Mouse (Mus musculus) lung, postnatal 10 days (tissue): ENCODE measurements around the gene Chrna1.
"Not testable (repeated sequence)": the region's sequence is repeated elsewhere in the genome, so short reads cannot be mapped to it uniquely, and the experiment has no call there.

Experiments
- DNase-seq: peaks from one replicate; pipeline ENCODE4 v3.0.0; 2021

Chrna1 gene

DNA sequence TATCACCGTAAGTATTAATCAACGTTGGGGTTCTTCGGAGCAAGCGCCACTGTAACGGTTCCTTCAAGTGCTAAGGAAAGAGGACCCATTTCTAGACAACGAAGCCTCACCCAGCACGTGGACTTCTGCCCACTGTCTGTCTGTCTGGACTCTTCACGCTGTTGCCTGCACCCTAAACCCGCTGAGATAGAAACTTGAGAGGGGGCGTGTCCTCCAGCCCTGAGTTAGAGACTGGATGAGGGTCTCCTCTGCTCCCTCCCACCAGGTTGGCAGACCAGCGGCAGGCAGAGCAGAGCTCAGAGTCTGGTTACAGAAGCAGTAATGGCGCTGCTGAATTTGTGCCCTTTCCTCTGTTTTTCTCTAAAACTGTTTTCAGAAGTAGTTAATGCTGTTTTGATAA, 10.0 kb upstream of the Chrna1 start:
- no peak for DNase-seq

DNA sequence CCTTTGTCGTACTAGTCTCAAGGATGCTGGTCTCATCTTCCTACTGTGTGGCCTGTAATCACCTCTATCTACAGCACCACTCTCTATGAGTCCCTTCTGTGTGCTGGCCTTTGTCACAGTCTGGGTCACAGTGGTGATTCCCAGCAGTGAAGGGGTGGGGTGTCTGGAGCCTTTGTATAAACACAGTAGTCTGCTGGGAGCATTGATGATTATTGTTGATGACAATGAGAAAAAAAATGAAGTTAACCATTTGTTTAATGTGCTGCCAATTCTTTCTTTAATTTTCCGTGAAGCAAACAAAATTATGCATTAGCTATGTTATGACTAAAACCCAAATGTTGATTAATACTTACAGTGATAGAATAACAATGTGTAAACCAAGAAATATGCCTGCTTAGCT, 8.8 kb upstream of the Chrna1 start:
- DNase-seq = no peak

DNA sequence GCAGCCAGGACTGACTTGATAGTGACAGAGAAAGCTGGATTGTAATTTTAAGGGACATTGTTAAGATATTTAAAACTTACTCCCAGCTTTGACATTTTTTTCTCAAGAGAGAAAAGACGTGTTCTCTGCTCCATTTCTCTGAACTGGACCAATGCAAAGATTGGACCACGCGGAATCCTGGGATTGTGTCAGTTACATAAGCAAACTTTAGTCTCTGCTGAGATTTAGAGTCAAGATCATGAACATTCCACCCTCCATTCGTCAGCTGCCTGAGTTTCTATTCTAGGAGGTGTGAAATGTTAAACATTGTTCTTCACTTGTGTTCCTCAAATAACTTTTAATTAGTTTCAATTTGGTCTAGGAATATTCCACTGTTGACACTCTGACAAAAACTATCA, 7.0 kb upstream of the Chrna1 start:
- no peak for DNase-seq

DNA sequence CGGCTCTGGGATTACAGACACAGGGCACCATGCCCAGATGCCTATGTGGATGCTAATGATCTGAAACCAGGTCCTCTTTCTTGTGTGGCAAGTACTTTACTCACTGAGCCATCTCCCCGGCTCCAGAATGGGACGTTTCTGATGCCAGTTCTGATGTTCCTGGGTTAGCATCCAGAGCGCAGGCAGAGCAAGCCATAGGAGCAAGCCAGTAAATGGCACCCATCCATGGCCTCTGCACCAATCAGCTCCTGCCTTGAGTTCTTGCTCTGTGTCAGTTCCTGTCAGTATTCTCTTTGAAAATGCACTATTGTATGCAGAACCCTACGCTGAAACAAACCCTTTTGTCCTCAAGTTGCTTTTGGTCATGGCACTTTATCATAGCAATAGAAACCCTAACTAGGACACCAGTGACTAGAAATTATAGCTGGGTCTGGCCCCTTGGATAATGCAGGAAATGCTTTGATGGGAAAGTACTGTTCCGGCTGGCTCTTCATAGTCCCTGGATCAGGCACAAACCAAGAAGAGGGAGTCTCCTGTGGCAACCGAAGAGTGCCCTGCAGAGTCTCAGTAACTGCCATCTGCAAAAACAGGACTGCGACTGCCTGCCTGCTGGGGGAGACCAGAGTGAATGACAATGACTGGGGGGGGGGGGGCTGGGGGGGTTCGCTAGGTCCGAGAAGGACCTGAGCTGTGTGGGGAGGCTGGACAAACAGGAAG, 6.4 kb upstream of the Chrna1 start:
- no peak for DNase-seq

DNA sequence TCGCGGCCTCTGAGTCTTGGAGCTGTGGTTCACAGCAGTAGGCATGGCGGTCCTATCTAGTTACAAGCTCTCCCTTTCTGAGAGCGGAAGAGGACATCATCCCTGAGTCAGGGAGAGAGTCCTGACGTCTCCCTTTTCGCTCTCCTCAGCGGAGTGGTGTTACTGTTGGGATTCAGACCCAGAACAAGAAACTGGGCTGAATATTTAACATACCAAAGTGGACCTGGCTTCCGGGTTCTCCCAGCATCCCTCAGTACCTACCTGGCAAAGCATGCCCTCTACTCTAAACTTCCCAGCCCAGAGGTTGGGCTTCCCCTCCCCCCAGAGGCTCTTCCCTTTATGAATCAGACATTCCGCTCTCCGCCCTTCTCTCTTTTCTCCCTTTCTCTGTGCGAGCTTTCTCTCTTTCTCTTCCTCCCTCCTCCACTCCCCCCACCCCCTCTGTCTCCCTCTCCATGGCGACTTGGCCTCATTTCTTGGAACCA, 5.3 kb upstream of the Chrna1 start:
- peak; percentile 58 for DNase-seq

DNA sequence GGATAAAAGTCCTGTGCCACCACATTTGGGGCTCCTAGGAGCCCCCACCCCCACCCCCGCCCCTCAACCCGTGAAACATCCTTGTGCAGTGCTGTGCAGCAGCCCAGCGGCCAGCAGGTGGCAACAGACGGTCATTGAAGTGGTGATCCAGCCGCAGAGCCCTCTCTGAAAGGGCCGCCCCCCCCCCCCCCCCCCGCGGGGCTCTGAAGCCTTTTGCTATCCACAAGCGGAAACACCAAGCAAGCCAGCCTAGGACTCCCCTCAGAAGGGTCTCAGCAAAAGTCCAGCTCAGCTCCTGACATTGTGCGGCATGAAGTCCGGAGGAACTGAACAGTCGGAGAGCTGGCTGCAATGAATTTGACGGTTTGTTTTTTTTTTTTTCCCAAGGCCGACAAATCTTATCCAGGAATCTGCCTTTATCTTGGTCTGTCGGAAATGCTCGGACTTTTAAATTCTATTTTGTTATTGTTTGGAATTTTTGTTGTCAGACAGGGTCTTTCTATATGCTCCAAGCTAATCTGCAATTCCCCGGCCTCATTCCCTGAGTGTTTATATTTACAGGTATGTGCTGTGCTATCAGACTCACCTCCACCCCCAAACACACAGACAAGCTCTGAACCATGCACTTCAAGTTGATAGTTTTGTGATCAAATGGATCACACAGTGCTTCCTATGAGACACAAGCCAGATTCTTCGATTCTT, 4.7 kb upstream of the Chrna1 start:
- peak; percentile 92 for DNase-seq

DNA sequence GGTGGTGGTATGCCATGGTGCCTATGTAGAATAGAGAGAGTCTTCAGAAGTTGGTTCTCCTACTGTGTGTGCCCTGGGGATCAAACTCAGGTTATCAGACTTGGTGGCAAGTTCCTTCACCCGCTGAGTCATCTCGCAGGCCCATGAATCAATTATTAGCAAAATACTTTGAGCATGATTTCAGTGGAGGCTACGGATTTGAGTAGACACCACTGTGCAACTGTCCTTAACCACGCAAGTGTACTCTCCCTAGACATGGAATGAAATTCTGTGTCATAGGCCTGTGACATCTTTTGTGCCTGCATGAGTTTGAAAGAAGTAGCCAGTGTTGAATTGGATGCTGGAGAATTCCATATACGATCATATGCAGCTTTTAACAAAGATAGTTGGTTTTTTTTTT, 582 bp upstream of the Chrna1 start:
- DNase-seq = no peak

DNA sequence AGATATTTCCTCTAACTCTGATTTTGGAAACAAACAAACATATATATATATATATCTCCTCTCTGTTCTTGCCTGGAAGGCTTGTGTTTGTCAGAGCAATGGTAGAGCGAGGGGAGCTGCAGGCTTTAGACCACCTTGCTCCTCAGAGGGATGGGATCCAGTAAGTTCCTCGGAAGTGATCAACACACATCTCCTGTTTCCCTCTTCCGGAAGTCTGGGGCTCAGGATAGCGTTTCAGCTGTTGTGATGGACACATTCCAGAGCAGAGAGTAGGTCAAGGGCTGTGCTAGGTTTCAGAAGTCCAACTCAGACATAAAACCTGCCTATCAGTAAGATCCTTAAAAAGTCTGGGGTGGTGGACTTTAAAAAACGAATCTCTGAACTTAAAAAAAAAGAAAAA, 970 bp downstream of the Chrna1 start:
- no peak for DNase-seq

DNA sequence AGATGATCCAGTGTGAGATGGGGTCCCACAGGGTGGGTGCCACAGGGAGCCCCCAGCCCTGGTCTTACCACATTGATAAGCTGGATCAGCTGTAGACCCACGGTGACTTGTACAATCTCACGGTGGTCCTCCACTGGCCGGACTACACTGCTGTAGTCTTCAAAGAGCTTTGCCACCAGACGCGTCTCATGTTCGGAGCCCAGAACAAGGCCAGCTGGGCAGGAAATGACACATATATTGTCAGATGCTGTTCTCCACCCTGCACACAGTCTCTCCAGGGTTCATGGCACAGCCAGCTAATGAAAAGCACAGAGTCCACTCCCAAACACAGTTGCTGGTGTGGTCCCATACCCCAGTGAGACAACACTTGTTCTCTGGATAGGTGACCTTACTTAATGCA, 5.7 kb downstream of the Chrna1 start:
- DNase-seq = no peak

DNA sequence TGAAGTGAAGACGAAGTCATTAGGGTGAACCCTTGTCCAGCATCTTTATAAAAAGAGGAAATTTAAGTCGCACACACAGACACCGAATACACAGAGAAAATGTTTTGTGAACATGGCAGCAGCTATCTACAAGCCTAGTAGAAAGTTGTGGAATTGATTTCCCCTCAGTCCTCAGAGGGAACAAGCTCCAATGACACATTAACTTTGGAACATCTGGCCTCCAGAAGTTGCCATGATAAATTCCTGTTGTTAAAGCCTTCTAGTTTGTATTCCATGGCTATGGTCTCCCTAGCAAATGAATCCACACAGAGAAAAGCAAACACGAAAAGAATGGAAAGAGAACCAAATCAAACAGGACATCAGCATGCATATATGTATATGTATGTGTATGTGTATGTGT, 6.6 kb downstream of the Chrna1 start:
- no peak for DNase-seq

DNA sequence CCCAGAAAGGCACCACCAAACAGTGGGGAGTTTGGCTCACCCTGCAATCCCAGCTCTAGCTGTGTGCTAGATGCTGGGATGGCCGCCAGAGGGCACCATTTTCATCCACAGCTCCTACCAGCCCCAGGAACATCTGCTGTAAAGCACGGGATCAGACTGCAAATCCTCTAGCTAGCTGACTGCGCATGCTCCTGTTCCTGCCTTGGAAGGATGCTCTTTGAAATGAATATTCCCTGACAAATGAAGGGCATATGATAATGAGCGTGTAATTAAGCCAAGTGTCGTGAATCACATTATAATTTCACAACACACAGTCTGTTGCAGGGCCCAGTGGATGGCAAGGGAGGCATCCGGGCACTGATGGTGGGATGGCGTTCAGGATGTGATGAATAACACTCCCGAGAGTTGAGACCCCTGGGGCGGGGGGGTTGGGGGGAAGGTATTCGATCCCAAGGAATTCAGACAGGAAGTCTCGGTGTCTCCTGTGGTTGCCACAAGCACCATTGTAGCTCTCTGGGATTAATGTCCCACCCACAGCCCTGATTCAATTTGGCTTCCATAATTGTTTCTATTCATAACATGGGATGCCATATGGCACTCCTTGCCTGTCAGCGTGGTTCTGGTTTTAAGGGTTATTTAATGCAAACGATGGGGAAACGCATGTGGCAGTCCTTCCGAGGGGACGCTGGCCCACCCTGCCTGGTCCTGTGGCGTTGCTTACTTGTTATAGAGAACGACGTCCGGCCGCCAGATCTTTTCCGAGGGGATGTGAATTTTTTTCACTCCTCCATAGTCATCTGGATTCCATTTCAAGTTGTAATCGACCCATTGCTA, 7.4 kb downstream of the Chrna1 start:
- DNase-seq = peak; percentile 83

DNA sequence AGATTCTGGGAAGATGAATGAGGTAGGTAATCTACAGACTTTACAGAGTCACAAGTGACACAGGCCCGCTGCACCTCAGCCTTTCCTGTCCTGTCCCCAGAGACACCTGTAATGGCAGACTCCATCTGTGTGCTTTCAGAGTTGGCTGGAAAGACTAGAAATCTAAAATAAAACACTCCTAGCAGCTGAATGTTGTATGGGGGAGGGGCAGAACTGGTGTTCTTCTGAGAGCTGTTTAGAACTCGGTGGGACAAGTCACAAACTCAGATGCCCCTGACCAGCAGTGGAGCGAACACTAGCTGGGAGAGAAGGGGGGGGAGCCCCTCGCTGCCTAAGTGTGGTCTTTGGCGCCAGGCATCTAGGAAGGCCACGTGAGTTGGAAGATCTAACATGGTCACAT, 8.2 kb downstream of the Chrna1 start:
- no peak for DNase-seq

DNA sequence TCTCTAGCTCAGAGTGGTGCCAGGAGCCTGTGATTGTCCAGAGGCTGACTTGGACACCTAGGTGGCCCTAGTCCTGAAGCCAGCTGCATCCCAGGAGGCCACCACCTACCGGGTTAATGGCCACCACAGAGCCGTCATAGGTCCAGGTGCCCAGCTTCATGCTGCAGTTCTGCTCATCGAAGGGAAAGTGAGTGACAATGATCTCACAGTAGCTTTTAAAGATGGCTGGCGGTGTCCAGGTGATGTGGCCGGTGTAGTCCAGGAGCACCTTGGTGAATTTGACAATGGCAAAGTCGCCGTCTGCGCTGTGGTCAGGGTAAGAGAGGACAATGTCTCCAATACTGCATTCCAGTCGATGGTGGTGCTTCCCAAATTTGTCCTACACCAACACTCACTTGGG, 8.8 kb downstream of the Chrna1 start:
- no peak for DNase-seq

DNA sequence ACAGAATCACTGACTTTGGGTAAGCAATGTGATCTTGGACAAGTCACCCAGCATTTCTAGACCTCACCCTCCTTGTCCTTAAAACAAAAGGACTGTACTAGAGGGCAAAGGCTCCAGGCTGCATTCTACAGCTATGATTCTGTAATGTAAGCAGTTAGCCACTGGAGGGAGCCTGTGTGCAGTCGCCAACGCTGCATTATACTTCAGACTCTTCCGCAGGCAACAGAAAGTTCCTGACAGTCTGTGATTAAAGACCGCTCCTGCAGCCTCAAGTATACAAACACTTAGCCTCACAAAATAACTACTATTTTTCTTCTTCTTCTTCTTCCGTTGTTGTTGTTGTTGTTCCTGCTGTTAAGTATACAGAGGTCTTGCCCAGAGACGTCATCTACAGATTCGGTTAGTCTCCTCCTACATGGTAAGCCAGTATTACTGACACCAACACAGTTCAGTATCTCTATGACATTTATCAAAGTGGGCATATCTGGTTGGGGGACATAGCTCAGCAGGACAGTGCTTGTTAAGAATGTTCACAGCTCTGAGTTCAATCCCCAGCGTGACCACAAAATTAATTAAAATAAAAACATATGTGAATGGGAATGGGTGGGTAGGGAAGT, 13.0 kb downstream of the Chrna1 start:
- peak; percentile 78 for DNase-seq

DNA sequence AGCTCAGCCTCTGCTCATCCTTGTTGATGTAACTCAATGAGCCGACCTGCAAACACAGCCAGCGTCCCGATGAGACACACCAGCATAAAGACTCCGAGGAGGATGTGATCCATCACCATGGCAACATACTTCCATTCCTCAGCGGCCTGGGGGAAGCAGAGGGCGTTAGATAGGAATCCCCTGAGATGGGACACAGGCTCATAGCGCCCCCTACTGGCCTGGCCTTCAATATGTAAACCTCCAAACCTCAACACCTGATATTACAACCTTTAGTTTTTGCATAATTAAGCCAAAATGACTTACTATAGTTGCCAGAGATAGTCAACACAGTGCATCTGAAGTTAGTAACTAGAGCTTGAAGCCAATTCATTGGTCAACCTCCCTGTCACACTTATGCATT, 14.0 kb downstream of the Chrna1 start:
- DNase-seq = peak; percentile 57

DNA sequence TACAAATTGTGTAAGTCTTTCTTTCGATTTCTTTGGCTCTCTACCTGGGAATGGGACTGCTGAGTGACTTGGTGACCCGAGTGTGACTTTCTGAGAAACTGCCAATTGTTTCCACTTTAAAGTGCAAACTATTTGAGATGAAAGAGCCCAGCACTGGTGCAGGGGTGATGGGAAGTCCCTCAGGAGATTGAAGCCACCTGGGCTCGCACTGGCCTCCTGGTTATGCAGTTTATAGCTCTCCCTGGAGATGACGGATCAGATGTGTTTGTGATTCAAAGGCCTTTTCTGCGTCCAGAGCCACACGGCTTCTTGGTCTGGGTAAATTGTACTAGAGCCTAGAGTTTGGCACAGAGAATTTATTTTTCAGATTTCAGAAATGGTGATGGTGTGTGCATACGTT, 16.4 kb downstream of the Chrna1 start:
- no peak for DNase-seq

DNA sequence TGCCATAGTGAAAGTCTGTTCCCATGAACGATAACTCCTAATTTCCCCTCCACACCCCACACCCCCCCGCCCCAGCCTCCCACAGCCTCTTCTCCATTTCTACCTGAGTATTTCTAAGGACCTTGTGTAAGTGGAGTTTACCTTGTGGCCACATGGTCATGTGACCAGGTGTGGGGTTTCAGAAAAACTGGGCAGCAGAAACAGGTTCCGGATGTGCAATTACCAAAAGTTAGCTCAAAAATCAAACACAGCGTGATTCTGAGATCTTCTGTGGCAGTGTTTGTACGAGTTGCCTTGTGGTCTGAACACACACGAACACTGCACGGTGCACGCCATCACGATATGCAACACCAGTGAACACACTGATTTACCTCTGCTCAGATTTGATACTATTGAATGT, 17.5 kb downstream of the Chrna1 start:
- no peak for DNase-seq

DNA sequence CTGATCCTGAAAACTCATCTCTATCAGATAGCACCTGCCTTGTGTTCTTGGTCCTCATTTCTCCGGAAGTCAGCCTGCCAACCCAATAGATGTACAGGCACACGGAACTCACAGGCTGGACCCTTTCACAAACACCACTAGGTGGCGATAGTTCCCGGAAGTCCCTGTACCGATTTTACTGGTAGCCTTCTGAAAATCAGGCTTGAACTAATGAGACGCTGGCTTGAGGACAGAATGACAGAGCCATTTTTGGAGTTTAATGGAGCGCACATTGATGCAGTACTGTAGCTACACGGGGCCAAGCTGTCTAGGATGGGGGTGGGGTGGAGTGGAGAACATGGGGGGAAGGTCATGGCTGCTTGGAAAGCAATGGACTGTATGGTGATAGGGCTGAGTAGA, 18.5 kb downstream of the Chrna1 start:
- peak; percentile 69 for DNase-seq

DNA sequence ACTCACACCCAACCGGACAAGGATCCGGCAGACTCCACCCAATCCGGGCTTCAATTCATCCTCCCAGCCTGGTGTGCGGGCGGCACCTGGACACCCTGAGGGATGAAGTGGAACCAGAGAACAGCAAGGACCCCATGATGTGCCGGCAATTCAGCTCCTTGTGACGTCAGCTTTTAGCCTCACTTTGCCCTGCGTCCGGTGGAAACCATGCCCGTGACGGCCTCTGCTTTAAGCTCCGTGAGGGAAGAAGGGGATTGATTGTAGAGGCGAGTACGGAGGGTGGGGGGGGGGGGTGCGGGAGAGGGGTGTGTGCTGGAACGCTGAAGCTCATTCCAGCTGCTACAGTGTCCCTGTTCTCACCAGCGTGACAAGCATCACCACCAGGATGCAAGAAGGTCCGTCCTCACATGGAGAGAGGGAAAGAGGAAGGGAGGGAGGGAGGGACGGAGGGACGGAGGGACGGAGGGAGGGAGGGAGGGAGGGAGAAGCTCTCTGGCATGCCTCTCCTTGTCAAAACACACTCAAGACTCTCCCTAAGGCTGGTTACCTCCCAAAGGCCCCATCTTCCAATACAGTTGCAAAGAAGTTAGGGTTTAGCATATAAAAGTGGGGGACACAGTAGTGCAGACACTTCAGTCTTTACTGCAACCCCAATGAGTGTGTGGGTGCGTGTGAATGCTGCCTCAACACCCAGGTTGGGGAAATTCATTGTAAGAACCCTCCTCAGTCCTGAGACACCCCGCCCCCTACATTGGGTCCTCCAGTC, 19.1 kb downstream of the Chrna1 start:
- no peak for DNase-seq

DNA sequence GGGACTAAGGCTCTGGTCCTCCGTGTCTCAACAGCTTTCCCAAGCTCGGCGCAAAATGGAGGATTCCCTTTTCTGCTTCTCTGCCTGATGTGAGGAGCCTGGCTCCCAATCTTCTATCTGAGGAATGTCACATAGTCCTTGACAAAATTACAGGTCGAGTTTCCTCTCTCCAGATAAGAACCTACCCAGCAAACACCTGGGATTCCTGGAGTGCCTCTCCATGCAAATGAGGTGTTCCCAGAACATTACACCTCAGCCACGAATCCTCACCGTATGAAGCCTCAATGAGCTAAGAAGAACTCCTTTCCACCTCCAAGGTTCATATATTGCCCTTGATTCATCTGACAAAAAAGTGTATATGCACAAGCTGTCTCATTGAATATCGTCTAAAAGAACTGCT, 19.7 kb downstream of the Chrna1 start:
- DNase-seq = peak; percentile 35

DNA sequence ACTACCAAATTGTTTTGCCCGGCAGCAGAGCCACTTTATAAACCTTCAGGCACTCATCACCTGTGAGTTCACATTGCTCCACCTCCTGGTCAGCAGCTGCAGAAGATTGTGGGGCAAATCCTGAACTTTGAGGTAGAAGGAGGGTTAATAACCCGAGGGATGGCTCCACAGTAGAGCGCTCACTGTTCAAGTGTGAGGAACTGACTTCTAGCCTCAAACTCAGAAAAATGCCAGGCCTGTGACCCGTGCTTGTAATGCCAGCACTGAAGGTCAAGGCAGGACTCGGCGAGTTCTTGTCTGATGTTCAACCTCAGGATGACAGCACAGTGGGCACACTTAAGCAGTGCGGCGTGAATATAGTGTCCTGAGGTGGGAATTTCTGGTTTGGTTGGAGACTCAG, 22.2 kb downstream of the Chrna1 start:
- no peak for DNase-seq

DNA sequence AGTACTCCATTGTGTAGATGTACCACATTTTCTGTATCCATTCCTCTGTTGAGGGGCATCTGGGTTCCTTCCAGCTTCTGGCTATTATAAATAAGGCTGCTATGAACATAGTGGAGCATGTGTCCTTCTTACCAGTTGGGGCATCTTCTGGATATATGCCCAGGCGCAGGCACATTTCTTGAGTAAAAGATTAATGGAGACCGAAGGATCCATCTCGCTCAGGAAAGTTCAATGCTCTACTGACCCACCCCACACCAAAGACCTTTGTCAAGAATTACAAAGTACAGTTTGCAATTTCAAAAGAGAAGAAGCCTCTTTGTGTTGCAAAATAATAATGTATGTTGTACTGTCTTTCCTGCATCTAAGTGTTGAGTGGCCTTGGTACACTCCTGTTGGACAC, 23.1 kb downstream of the Chrna1 start:
- DNase-seq = not testable (repeated sequence)

DNA sequence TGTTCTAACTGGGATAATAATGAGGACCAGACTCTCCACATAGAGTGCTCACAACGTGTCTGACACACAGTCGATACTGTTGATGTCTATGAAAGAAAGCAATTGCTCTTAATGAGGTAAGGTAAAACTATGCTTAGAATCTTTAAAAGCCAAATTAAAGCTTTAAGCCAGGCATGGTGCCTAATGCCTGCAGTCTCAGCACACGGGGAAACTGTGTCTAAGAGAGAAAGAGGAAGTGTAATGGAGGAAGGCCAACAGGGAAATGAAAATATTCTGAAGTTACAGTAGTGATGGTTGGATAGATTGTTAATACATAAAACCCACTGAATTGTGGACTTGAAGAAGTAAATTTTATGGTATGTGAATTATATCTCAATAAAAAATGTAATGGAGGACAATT, 25.7 kb downstream of the Chrna1 start:
- DNase-seq = no peak
